Mouse (Mus musculus) thymus, adult 2 months (tissue): ENCODE results near the gene Kif7. TPM values are rescaled to one million over a fixed set of nuclear protein-coding genes. Genes with fewer than 3 reads are reported as not detected.

Experiments
- DNase-seq: peaks from one replicate; pipeline ENCODE4 v3.0.0; 2021
- H3K27ac ChIP-seq: fragments of 200-500 bp; 2 replicates; pipeline ENCODE4 v1.5.1; 2012; ENCODE audit warnings: low read length, control low read depth; ENCODE audit not compliant: control insufficient read depth, insufficient read depth
- H3K27me3 ChIP-seq: fragments of 200-500 bp; 2 replicates; pipeline ENCODE4 v1.6.1; 2012; ENCODE audit warnings: mild to moderate bottlenecking, low read length, moderate library complexity, mixed read lengths; ENCODE audit not compliant: control insufficient read depth, insufficient read depth
- H3K36me3 ChIP-seq: fragments of 200-500 bp; 2 replicates; pipeline ENCODE4 v1.6.1; 2012; ENCODE audit warnings: mild to moderate bottlenecking, low read length, moderate library complexity; ENCODE audit not compliant: control insufficient read depth, insufficient read depth
- H3K4me1 ChIP-seq: fragments of 200-500 bp; replicated peaks from 2 replicates; pipeline ENCODE4 v1.6.1; 2012; ENCODE audit warnings: low read length; ENCODE audit not compliant: control insufficient read depth, insufficient read depth
- H3K4me3 ChIP-seq: fragments of 200-500 bp; 2 replicates; pipeline ENCODE4 v1.5.1; 2012; ENCODE audit warnings: mild to moderate bottlenecking, low read length, control low read depth, moderate library complexity; ENCODE audit not compliant: control insufficient read depth, insufficient read depth
- CTCF ChIP-seq: fragments of 200-500 bp; IDR thresholded peaks from 2 replicates; pipeline ENCODE4 v1.5.1; 2012; ENCODE audit warnings: mild to moderate bottlenecking, control low read depth, low read length, moderate library complexity, borderline replicate concordance; ENCODE audit not compliant: control insufficient read depth, poor library complexity, insufficient read depth; ENCODE audit errors: extremely low read depth
- POLR2A ChIP-seq: fragments of 200-500 bp; IDR thresholded peaks from 2 replicates; pipeline ENCODE4 v1.6.1; 2012; ENCODE audit warnings: mild to moderate bottlenecking, low read length, control low read depth, moderate library complexity; ENCODE audit not compliant: control insufficient read depth, poor library complexity, insufficient read depth; ENCODE audit errors: extremely low read depth
- WGBS: fragments of 180-500 bp; shearing (Covaris S2); methylation state at CpG from one replicate; pipeline ENCODE4 v1.1.7; 2018; 5-methylcytosine and 5-hydroxymethylcytosine counted together
- polyA plus RNA-seq: library from polyadenylated mRNA; depleted of rRNA; stranded (reverse); fragments of >200 nt; gene quantifications from 2 replicates; pipeline ENCODE4 v1.2.3, GENCODE M21; 2012

The Kif7 gene
- polyA plus RNA-seq, 1 experiment: 5.7 TPM

- no peak overlapping the region for H3K4me3 ChIP-seq
- H3K27me3 ChIP-seq: no peaks in the 10 kb centered on the region
- WGBS: 97% methylated on average over 2 of the region's 2 CpGs
- no peaks in the 10 kb centered on the region for H3K4me1 ChIP-seq
- TF ChIP-seq CTCF: no peak
- no peak for TF ChIP-seq POLR2A
- DNase-seq: no peak
- H3K36me3 ChIP-seq: peaks cover 59% of the 10 kb centered on the region
- no peak overlapping the region for H3K27ac ChIP-seq
Observed at GRCm38 (mm10) chr7:79680231-79680630, 35.3 kb downstream of the Kif7 start.

GRCm38 (mm10) chr7:79679186-79679585 lies 36.3 kb downstream of the Kif7 start:
- H3K27ac ChIP-seq: no peak overlapping the region
- no peaks in the 10 kb centered on the region for H3K4me1 ChIP-seq
- H3K36me3 ChIP-seq: peaks cover 62% of the 10 kb centered on the region
- no peaks in the 10 kb centered on the region for H3K27me3 ChIP-seq
- no peak overlapping the region for H3K4me3 ChIP-seq
- TF ChIP-seq POLR2A (no peak), CTCF (no peak)
- DNase-seq: peak; percentile 26

GRCm38 (mm10) chr7:79670900-79671604 lies 44.5 kb downstream of the Kif7 start:
- DNase-seq: no peak
- Histone ChIP-seq H3K27me3 (no peaks in the 10 kb centered on the region), H3K4me1 (no peaks in the 10 kb centered on the region), H3K27ac (no peak overlapping the region), H3K4me3 (no peak overlapping the region), H3K36me3 (peaks cover 56% of the 10 kb centered on the region)
- 98% methylated on average over 4 of the region's 4 CpGs for WGBS
- no peak for TF ChIP-seq CTCF
- no peak for TF ChIP-seq POLR2A

GRCm38 (mm10) chr7:79666690-79667089 lies 48.8 kb downstream of the Kif7 start:
- no peak for TF ChIP-seq POLR2A
- no peak for TF ChIP-seq CTCF
- DNase-seq: no peak
- Histone ChIP-seq H3K27me3 (no peaks in the 10 kb centered on the region), H3K4me1 (no peaks in the 10 kb centered on the region), H3K27ac (no peak overlapping the region), H3K36me3 (peaks cover 42% of the 10 kb centered on the region), H3K4me3 (no peak overlapping the region)

- WGBS: 17% methylated on average over 5 of the region's 5 CpGs
- Histone ChIP-seq H3K4me3 (peak overlapping the region; percentile 70), H3K4me1 (peaks cover 10% of the 10 kb centered on the region), H3K36me3 (peaks cover 6% of the 10 kb centered on the region; the same call in 1 of the 2 replicates), H3K27me3 (no peaks in the 10 kb centered on the region), H3K27ac (no peak overlapping the region)
- TF ChIP-seq POLR2A (no peak), CTCF (no peak)
- no peak for DNase-seq
Observed at GRCm38 (mm10) chr7:79661253-79661890, 54.1 kb downstream of the Kif7 start.

GRCm38 (mm10) chr7:79660291-79661150 lies 55.0 kb downstream of the Kif7 start:
- no peak overlapping the region for H3K27ac ChIP-seq
- TF ChIP-seq CTCF: no peak
- 0 out of 2 replicates have a peak, but pooled peaks have one; percentile 3 for TF ChIP-seq POLR2A
- H3K4me1 ChIP-seq: peaks cover 10% of the 10 kb centered on the region
- under 1% methylated on average over 73 of the region's 73 CpGs for WGBS
- H3K27me3 ChIP-seq: no peaks in the 10 kb centered on the region
- H3K36me3 ChIP-seq: peaks cover 2% of the 10 kb centered on the region; the same call in 1 of the 2 replicates
- DNase-seq: no peak
- peak overlapping the region; percentile 70 for H3K4me3 ChIP-seq
